Mouse (Mus musculus): ENCODE measurements around the gene Vwa5b1.

Vwa5b1 gene

DNA sequence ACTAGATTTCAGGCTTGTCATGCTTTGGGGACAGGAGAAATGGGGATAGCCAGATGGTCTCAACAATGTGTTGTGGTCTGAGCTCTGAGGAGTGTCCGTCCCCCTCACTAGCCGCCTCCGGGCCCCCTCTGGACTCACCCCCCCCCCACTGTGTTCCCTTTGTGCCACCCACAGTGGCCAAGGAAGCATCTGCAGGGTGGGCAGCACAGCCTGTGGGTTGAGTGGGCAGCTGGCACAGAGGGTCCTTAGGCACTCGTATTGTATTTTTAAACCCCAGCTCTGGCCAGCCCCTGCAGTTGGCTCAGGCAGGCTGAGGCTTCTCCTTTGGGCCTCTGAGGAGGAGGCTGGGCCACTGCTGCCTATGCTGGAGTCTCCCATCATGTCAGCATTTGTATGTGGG lies 110.0 kb downstream of the Vwa5b1 start:
- DNase-seq: no peak

DNA sequence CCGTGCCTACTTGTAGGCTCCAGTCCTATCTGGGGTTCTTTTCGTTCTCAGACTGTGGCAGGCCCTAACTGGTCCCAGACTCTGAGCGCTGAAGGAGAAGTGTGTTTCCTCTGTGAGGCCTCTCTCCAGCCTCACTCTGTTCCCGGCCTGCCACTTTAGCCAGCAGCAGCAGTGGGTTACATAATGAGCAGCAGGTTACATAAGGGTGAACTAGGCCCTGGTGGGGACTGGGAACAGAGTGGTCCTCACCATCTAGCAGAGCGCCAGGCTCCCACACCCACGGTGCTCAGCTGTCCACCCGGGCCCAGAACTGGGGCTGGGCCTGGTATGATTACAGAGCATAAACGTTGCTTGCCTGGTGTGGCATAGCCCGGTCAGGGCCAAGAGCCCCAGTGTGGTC lies 110.9 kb downstream of the Vwa5b1 start:
- DNase-seq: no peak

GRCm38 (mm10) chr4:138523775-138524174 lies 111.9 kb downstream of the Vwa5b1 start:
- DNase-seq: peak; percentile 17

DNA sequence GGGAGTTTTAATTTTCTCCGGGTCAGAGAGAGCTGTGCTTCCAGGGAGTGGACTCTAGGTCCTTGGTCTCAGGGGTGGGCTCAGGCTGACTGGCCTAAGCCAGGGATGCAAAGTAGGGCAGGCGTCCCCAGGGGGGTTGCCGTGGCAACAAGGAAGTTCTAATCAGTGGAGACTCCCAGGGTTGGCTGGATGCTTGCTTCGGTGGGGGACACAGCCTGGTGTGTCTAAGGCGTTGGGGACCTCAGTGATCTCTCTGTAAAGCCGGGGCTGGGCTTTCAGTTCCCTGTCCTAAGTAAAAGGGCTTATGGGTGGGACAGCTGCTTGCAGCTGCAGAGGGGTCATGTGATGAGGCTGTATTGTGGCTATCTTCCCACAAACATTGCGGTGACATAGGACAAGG lies 113.4 kb downstream of the Vwa5b1 start:
- DNase-seq: peak; percentile 63

DNA sequence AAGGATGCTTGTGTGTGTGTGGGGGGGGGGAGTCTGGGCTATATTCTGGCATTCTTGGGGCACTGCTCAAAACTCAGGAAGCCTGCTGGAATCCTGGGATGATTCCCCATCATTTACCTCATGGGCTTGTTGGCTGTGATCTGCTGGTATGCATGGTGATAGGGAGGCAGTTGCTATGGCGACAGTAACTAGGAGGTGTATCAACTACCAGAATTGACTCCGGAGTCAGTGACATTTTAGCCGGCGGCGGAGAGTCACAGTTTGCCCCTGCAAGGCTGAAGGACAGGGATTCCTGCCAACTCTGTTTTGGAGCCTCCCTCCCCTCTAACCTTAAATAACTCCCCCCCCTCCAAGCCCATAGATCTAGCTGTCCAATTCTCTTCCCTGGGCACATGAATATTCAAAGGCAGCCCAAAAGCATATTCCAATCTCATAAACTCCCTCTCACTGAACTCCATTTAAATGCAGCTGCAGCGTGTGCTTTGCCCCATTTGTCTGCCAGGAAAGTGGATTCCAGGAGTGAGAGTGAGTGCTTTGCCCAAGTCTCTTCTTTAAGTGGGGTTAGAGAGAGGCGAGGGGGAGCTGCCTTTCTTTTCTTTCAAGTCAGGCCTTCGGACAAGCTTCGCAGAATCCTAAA lies 118.4 kb downstream of the Vwa5b1 start:
- DNase-seq: peak; percentile 40

DNA sequence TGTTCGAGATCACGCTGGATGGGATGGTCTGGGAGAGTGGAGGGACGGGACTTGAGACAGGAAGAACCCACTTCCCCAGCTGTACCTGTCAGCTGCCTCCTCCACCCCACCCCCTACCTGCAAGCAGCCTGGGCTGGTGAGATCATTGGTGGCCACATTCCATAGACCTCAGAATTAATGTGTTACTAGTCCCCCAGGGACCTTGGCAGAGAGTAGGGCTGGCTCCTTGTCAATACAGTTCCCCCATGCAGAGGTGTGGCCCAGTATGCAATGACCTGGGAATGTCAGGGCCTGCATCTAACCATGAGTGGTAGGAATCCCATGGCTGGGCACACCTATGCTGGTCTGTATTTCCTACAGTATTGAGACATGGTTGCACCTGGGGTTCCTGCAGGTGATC lies 119.2 kb downstream of the Vwa5b1 start:
- DNase-seq: no peak

Data from embryo, embryonic 11 days (tissue).